Mouse (Mus musculus): ENCODE data around the gene Efcc1. TPM values are rescaled to one million over a fixed set of nuclear protein-coding genes. Genes with fewer than 3 reads are reported as not detected.
"Not testable (repeated sequence)": the region's sequence is repeated elsewhere in the genome, so short reads cannot be mapped to it uniquely, and the experiment has no call there.

The Efcc1 gene
- polyA plus RNA-seq, 2 experiments from 2014 or later, result 0.60 TPM; not detected in 1

GRCm38 (mm10) chr6:87744632-87745031 lies 14.0 kb downstream of the Efcc1 start:
- no peak for ATAC-seq

GRCm38 (mm10) chr6:87745301-87745700 lies 14.6 kb downstream of the Efcc1 start:
- ATAC-seq, result no peak

GRCm38 (mm10) chr6:87746059-87746458 lies 15.4 kb downstream of the Efcc1 start:
- no peak for ATAC-seq

- ATAC-seq, result no peak
These were observed 16.2 kb downstream of the Efcc1 start for GRCm38 (mm10) chr6:87746849-87747248.

- no peak for ATAC-seq
These were observed 17.4 kb downstream of the Efcc1 start for GRCm38 (mm10) chr6:87748078-87748477.

GRCm38 (mm10) chr6:87748531-87748930 lies 17.9 kb downstream of the Efcc1 start:
- ATAC-seq, result no peak

- ATAC-seq, result no peak
These were observed 19.7 kb downstream of the Efcc1 start for GRCm38 (mm10) chr6:87750184-87750910.

GRCm38 (mm10) chr6:87751574-87751973 lies 20.9 kb downstream of the Efcc1 start:
- ATAC-seq, result no peak

- no peak for ATAC-seq
These were observed 24.5 kb downstream of the Efcc1 start for GRCm38 (mm10) chr6:87755196-87755595.

- no peak for ATAC-seq
These were observed 26.2 kb downstream of the Efcc1 start for GRCm38 (mm10) chr6:87756896-87757295.

GRCm38 (mm10) chr6:87759404-87759803 lies 28.7 kb downstream of the Efcc1 start:
- ATAC-seq, result no peak

- ATAC-seq, result no peak
These were observed 29.2 kb downstream of the Efcc1 start for GRCm38 (mm10) chr6:87759850-87760249.

- ATAC-seq, result no peak
These were observed 31.5 kb downstream of the Efcc1 start for GRCm38 (mm10) chr6:87762161-87762560.

GRCm38 (mm10) chr6:87763376-87764280 lies 33.0 kb downstream of the Efcc1 start:
- no peak for ATAC-seq

GRCm38 (mm10) chr6:87764296-87764695 lies 33.6 kb downstream of the Efcc1 start:
- not testable (repeated sequence) for ATAC-seq

- no peak for ATAC-seq
These were observed 40.0 kb downstream of the Efcc1 start for GRCm38 (mm10) chr6:87770626-87771025.

- ATAC-seq, result no peak
These were observed 43.8 kb downstream of the Efcc1 start for GRCm38 (mm10) chr6:87774466-87774865.

- no peak for ATAC-seq
These were observed 44.2 kb downstream of the Efcc1 start for GRCm38 (mm10) chr6:87774909-87775308.

GRCm38 (mm10) chr6:87775588-87776245 lies 45.0 kb downstream of the Efcc1 start:
- ATAC-seq, result no peak

GRCm38 (mm10) chr6:87776663-87777062 lies 46.0 kb downstream of the Efcc1 start:
- ATAC-seq, result no peak

- ATAC-seq, result no peak
These were observed 47.2 kb downstream of the Efcc1 start, which contains the start of gene Gp9 for GRCm38 (mm10) chr6:87777842-87778241. Gene Gp9, plus strand, starts transcription at chr6:87778072.

GRCm38 (mm10) chr6:87778294-87779173 lies 47.9 kb downstream of the Efcc1 start:
- ATAC-seq, result no peak
